17 mouse cellular contexts compared by ENCODE assay signal in the genomic region with DNA sequence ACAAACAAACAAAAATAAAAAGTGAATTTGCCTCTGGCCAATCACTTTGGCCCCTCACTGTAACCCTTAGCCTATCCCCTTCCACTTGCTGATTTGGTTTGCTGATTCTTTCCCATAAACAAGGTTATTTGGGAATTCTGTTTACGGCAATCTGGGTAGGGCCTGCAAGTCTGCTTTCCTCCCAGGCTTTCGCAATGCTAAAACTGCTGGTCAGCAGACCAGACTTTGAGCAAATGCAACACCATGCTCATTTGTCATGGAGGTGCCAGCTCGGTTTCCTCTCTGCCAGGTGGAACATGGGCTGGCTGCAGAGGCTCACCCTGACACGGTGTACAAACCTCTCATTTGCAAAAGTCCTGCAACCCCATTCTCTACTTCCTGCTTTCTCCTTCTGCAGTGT. TPM values are rescaled to one million over a fixed set of nuclear protein-coding genes. Genes with fewer than 3 reads are reported as not detected.
"Had no signal": no experiment of that assay in that cellular context is flagged by ENCODE, and none has a peak within 500 bp of the region (broad histone marks: within the 10 kb centered on the region; RNA-seq: fewer than 3 reads in every experiment).

No protein-coding gene starts in this region.

- ATAC-seq: midbrain, embryonic 16.5 days had no signal

- H3K4me3 ChIP-seq: midbrain, embryonic 10.5 days; midbrain, embryonic 12.5 days; neural tube, embryonic 12.5 days; stomach, embryonic 15.5 days had no signal

- H3K27me3 ChIP-seq: midbrain, embryonic 12.5 days; neural tube, embryonic 12.5 days; stomach, embryonic 15.5 days had no signal

- H3K9me3 ChIP-seq: midbrain, embryonic 10.5 days; midbrain, embryonic 12.5 days; neural tube, embryonic 12.5 days; stomach, embryonic 15.5 days had no signal

- H3K4me2 ChIP-seq: lung, embryonic 14.5 days; midbrain, embryonic 12.5 days; neural tube, embryonic 12.5 days; stomach, embryonic 15.5 days had no signal

- H3K9ac ChIP-seq: lung, embryonic 14.5 days; midbrain, embryonic 12.5 days; neural tube, embryonic 12.5 days; stomach, embryonic 15.5 days had no signal

- H3K36me3 ChIP-seq: midbrain, embryonic 10.5 days; midbrain, embryonic 12.5 days; neural tube, embryonic 12.5 days; stomach, embryonic 15.5 days had no signal

- H3K27ac ChIP-seq: midbrain, embryonic 10.5 days; midbrain, embryonic 12.5 days; neural tube, embryonic 12.5 days; stomach, embryonic 15.5 days; stomach, postnatal 0 days had no signal

- DNase-seq: lung, adult 18-20 months; lung, embryonic 14.5 days; lung, postnatal 10 days; lung, postnatal 4 days; midbrain, embryonic 14.5 days; right cerebral cortex, postnatal 14 days; thymus, adult 2 months; thymus, postnatal 25 days; thymus, postnatal 4 days had no signal

- H3K4me1 ChIP-seq: midbrain, embryonic 12.5 days; neural tube, embryonic 12.5 days; stomach, embryonic 15.5 days had no signal

RNA-seq across cellular contexts. Expression of a gene that starts 19.0 kb away (rescaled TPM):
- total RNA-seq: megakaryocyte-erythroid progenitor cell, adult 5-6 weeks; neutrophil, adult 5-6 weeks had no signal
